In genomic region chr16:49876291-49877030, GRCm38 (mm10) we compare ENCODE assay signal across 27 mouse cellular contexts.
DNase-seq lines count a peak whose midpoint lies in the region; ATAC-seq lines count a peak whose summit lies in the region.
"Had no signal": no experiment of that assay in that cellular context is flagged by ENCODE, and none has a peak within 500 bp of the region (broad histone marks: within the 10 kb centered on the region; RNA-seq: fewer than 3 reads in every experiment).

No protein-coding gene starts in this region.

- ATAC-seq in liver, embryonic 12.5 days: peak; percentile 52; the same call in 1 of the 2 replicates
- 0 out of 2 replicates have a peak, but pooled peaks have one; percentile 4 for ATAC-seq in common myeloid progenitor, adult 5-6 weeks (replicated peaks; ENCODE audit: low read depth, poor library complexity, severe bottlenecking)
- peak; percentile 70 for ATAC-seq in granulocyte monocyte progenitor cell, adult 5-6 weeks (replicated peaks; ENCODE audit: poor library complexity, severe bottlenecking)
- ATAC-seq in megakaryocyte, adult 5-6 weeks (ENCODE audit: poor library complexity, severe bottlenecking): peak; percentile 44
- ATAC-seq in forebrain, embryonic 12.5 days (ENCODE audit: low FRiP score): no peak
- no peak for ATAC-seq in kidney, embryonic 15.5 days (replicated peaks; ENCODE audit: low FRiP score)
- ATAC-seq: activated CD4-positive, CD25-positive, alpha-beta regulatory T cell, adult 4 months; forebrain, embryonic 15.5 days; midbrain, embryonic 13.5 days had no signal

- H3K36me3 ChIP-seq in liver, embryonic 12.5 days: peaks cover 93% of the 10 kb centered on the region
- no peaks in the 10 kb centered on the region for H3K36me3 ChIP-seq in forebrain, embryonic 12.5 days (replicated peaks)
- H3K36me3 ChIP-seq in kidney, embryonic 15.5 days: no peaks in the 10 kb centered on the region
- H3K36me3 ChIP-seq: forebrain, embryonic 15.5 days; midbrain, embryonic 13.5 days had no signal

- H3K4me1 ChIP-seq in liver, embryonic 12.5 days: peaks cover 84% of the 10 kb centered on the region
- H3K4me1 ChIP-seq in forebrain, embryonic 12.5 days: no peaks in the 10 kb centered on the region
- H3K4me1 ChIP-seq in kidney, embryonic 15.5 days: no peaks in the 10 kb centered on the region
- H3K4me1 ChIP-seq: forebrain, embryonic 15.5 days had no signal

- peak overlapping the region; percentile 4; the same call in 1 of the 2 replicates for H3K4me2 ChIP-seq in liver, embryonic 12.5 days
- no peak overlapping the region for H3K4me2 ChIP-seq in forebrain, embryonic 12.5 days
- H3K4me2 ChIP-seq in kidney, embryonic 15.5 days: no peak overlapping the region
- H3K4me2 ChIP-seq: forebrain, embryonic 15.5 days; heart, embryonic 11.5 days; hindbrain, embryonic 14.5 days; lung, embryonic 14.5 days; midbrain, embryonic 13.5 days; neural tube, embryonic 15.5 days had no signal

- 62% methylated on average over 9 of the region's 9 CpGs for WGBS in liver, embryonic 12.5 days (ENCODE audit: insufficient replicate concordance)
- WGBS in forebrain, embryonic 12.5 days: 86% methylated on average over 9 of the region's 9 CpGs
- WGBS in kidney, embryonic 15.5 days: 65% methylated on average over 9 of the region's 9 CpGs

- H3K27me3 ChIP-seq in liver, embryonic 12.5 days (replicated peaks): no peaks in the 10 kb centered on the region
- no peaks in the 10 kb centered on the region for H3K27me3 ChIP-seq in forebrain, embryonic 12.5 days
- no peaks in the 10 kb centered on the region for H3K27me3 ChIP-seq in kidney, embryonic 15.5 days
- H3K27me3 ChIP-seq: forebrain, embryonic 15.5 days; midbrain, embryonic 13.5 days; neural tube, embryonic 15.5 days had no signal

- H3K4me3 ChIP-seq in liver, embryonic 12.5 days: no peak overlapping the region
- H3K4me3 ChIP-seq in forebrain, embryonic 12.5 days (replicated peaks): no peak overlapping the region
- H3K4me3 ChIP-seq in kidney, embryonic 15.5 days (replicated peaks): no peak overlapping the region
- H3K4me3 ChIP-seq: forebrain, embryonic 15.5 days; midbrain, embryonic 13.5 days; neural tube, embryonic 15.5 days had no signal

- DNase-seq in liver: no peak
- no peak for DNase-seq in gastrocnemius, postnatal 4 days (ENCODE audit: low spot score in 2 of 2)
- DNase-seq: adrenal gland, adult 2 months; adrenal gland, postnatal 36 days; B cell, adult 2 months; cerebellum, adult 2 months; cerebellum, postnatal 25 days; kidney, adult 18-20 months; kidney, postnatal 4 days; layer of hippocampus, postnatal 36 days; left cerebral cortex, postnatal 4 days; lung, embryonic 14.5 days; lung, postnatal 14 days; right cerebral cortex, adult 18-20 months; right cerebral cortex, postnatal 4 days had no signal

- H3K9ac ChIP-seq in liver, embryonic 12.5 days: no peak overlapping the region
- H3K9ac ChIP-seq in forebrain, embryonic 12.5 days: no peak overlapping the region
- no peak overlapping the region for H3K9ac ChIP-seq in kidney, embryonic 15.5 days
- H3K9ac ChIP-seq: forebrain, embryonic 15.5 days; hindbrain, embryonic 14.5 days; lung, embryonic 14.5 days; midbrain, embryonic 13.5 days; neural tube, embryonic 15.5 days had no signal

- no peaks in the 10 kb centered on the region for H3K9me3 ChIP-seq in liver, embryonic 12.5 days (replicated peaks)
- H3K9me3 ChIP-seq in forebrain, embryonic 12.5 days: no peaks in the 10 kb centered on the region
- no peaks in the 10 kb centered on the region for H3K9me3 ChIP-seq in kidney, embryonic 15.5 days (replicated peaks)
- H3K9me3 ChIP-seq: forebrain, embryonic 15.5 days; midbrain, embryonic 13.5 days; neural tube, embryonic 15.5 days had no signal

- H3K27ac ChIP-seq in liver, embryonic 12.5 days: peak overlapping the region; percentile 33; the same call in 1 of the 2 replicates
- no peak overlapping the region for H3K27ac ChIP-seq in forebrain, embryonic 12.5 days
- H3K27ac ChIP-seq in kidney, embryonic 15.5 days: no peak overlapping the region
- H3K27ac ChIP-seq: forebrain, embryonic 15.5 days; hindbrain, embryonic 14.5 days; midbrain, embryonic 13.5 days; neural tube, embryonic 15.5 days had no signal

Comparison
In these comparisons a context has a peak if more than half of its experiments do, and no peak if none do; other contexts are left out.
1. ATAC-seq: peak in liver, embryonic 12.5 days (single experiment), common myeloid progenitor, adult 5-6 weeks (single experiment), granulocyte monocyte progenitor cell, adult 5-6 weeks (single experiment) and megakaryocyte, adult 5-6 weeks (single experiment); none in forebrain, embryonic 12.5 days (single experiment) and kidney, embryonic 15.5 days (single experiment).